Mouse (Mus musculus): ENCODE data around the gene Ap5s1. TPM values are rescaled to one million over a fixed set of nuclear protein-coding genes. Genes with fewer than 3 reads are reported as not detected.
A peak's percentile ranks its signal among the peaks of the same experiment; 100 is the strongest.

The Ap5s1 gene
- polyA plus RNA-seq, 1 experiment from 2014 or later, result 29.1 TPM

- 9% methylated on average over 29 of the region's 29 CpGs for WGBS
- Histone ChIP-seq H3K27me3 (no peaks in the 10 kb centered on the region), H3K4me2 (replicated peaks) (peak within 1 kb of the TSS; percentile 79), H3K4me1 (peaks cover 17% of the 10 kb centered on the region), H3K4me3 (peak within 1 kb of the TSS; percentile 46), H3K27ac (peak within 1 kb of the TSS; percentile 53; the same call in 1 of the 2 replicates), H3K36me3 (no peaks in the 10 kb centered on the region), H3K9me3 (replicated peaks) (no peaks in the 10 kb centered on the region), H3K9ac (peak within 1 kb of the TSS; percentile 57)
- ATAC-seq (ENCODE audit: low FRiP score), result peak; percentile 100
These were observed 26.6 kb downstream of the Ap5s1 start, which contains the start of gene Mavs for GRCm38 (mm10) chr2:131233307-131234126. TSS of gene Mavs (plus strand) at chr2:131234063.

GRCm38 (mm10) chr2:131234127-131234650, 27.3 kb downstream of the Ap5s1 start:
- H3K27me3 ChIP-seq, result no peaks in the 10 kb centered on the region
- H3K4me1 ChIP-seq, result peaks cover 17% of the 10 kb centered on the region
- H3K9ac ChIP-seq, result peak overlapping the region; percentile 57
- WGBS, result 16% methylated on average over 28 of the region's 28 CpGs
- no peaks in the 10 kb centered on the region for H3K36me3 ChIP-seq
- H3K4me3 ChIP-seq, result peak overlapping the region; percentile 46
- H3K27ac ChIP-seq, result no peak overlapping the region
- no peaks in the 10 kb centered on the region for H3K9me3 ChIP-seq (replicated peaks)
- peak; percentile 57 for ATAC-seq (ENCODE audit: low FRiP score)
- H3K4me2 ChIP-seq (replicated peaks), result peak overlapping the region; percentile 79

- no peaks in the 10 kb centered on the region for H3K9me3 ChIP-seq (replicated peaks)
- no peak for ATAC-seq (ENCODE audit: low FRiP score)
- H3K4me3 ChIP-seq, result no peak overlapping the region
- 86% methylated on average over 7 of the region's 7 CpGs for WGBS
- no peak overlapping the region for H3K27ac ChIP-seq
- no peak overlapping the region for H3K9ac ChIP-seq
- peak overlapping the region; percentile 79 for H3K4me2 ChIP-seq (replicated peaks)
- peaks cover 17% of the 10 kb centered on the region for H3K4me1 ChIP-seq
- peaks cover 3% of the 10 kb centered on the region; the same call in 1 of the 2 replicates for H3K36me3 ChIP-seq
- no peaks in the 10 kb centered on the region for H3K27me3 ChIP-seq
These were observed 28.2 kb downstream of the Ap5s1 start for GRCm38 (mm10) chr2:131234970-131235635.

- Histone ChIP-seq H3K9me3 (replicated peaks) (no peaks in the 10 kb centered on the region), H3K4me1 (no peaks in the 10 kb centered on the region), H3K27ac (no peak overlapping the region), H3K9ac (no peak overlapping the region), H3K27me3 (no peaks in the 10 kb centered on the region), H3K36me3 (peaks cover 50% of the 10 kb centered on the region), H3K4me3 (no peak overlapping the region), H3K4me2 (replicated peaks) (no peak overlapping the region)
- no peak for ATAC-seq (ENCODE audit: low FRiP score)
These were observed 35.3 kb downstream of the Ap5s1 start for GRCm38 (mm10) chr2:131242180-131242579.

- Histone ChIP-seq H3K27me3 (no peaks in the 10 kb centered on the region), H3K27ac (no peak overlapping the region), H3K4me1 (no peaks in the 10 kb centered on the region), H3K36me3 (peaks cover 56% of the 10 kb centered on the region), H3K4me3 (no peak overlapping the region), H3K9ac (no peak overlapping the region), H3K9me3 (replicated peaks) (no peaks in the 10 kb centered on the region), H3K4me2 (replicated peaks) (no peak overlapping the region)
- WGBS, result 92% methylated on average over 7 of the region's 7 CpGs
- no peak for ATAC-seq (ENCODE audit: low FRiP score)
These were observed 36.1 kb downstream of the Ap5s1 start for GRCm38 (mm10) chr2:131242929-131243328.

GRCm38 (mm10) chr2:131253681-131254328, 46.9 kb downstream of the Ap5s1 start:
- no peak overlapping the region for H3K4me2 ChIP-seq (replicated peaks)
- 0 out of 2 replicates have a peak, but pooled peaks have one; percentile 54 for ATAC-seq (ENCODE audit: low FRiP score)
- H3K36me3 ChIP-seq, result no peaks in the 10 kb centered on the region

GRCm38 (mm10) chr2:131254329-131254713, 47.4 kb downstream of the Ap5s1 start:
- 87% methylated on average over 2 of the region's 2 CpGs for WGBS
- Histone ChIP-seq H3K27ac (no peak overlapping the region), H3K36me3 (no peaks in the 10 kb centered on the region), H3K4me1 (no peaks in the 10 kb centered on the region), H3K9ac (no peak overlapping the region), H3K27me3 (no peaks in the 10 kb centered on the region), H3K4me2 (replicated peaks) (no peak overlapping the region), H3K4me3 (no peak overlapping the region), H3K9me3 (replicated peaks) (no peaks in the 10 kb centered on the region)
- no peak for ATAC-seq (ENCODE audit: low FRiP score)

More at GRCm38 (mm10) chr2:131253681-131254328, 46.9 kb downstream of the Ap5s1 start:
- no peak overlapping the region for H3K4me3 ChIP-seq
- no peak overlapping the region for H3K27ac ChIP-seq
- no peaks in the 10 kb centered on the region for H3K9me3 ChIP-seq (replicated peaks)
- 28% methylated on average over 7 of the region's 7 CpGs for WGBS
- no peaks in the 10 kb centered on the region for H3K4me1 ChIP-seq
- no peak overlapping the region for H3K9ac ChIP-seq
- no peaks in the 10 kb centered on the region for H3K27me3 ChIP-seq

GRCm38 (mm10) chr2:131255738-131256137, 48.9 kb downstream of the Ap5s1 start:
- H3K27me3 ChIP-seq, result no peaks in the 10 kb centered on the region
- no peaks in the 10 kb centered on the region for H3K36me3 ChIP-seq
- no peaks in the 10 kb centered on the region for H3K9me3 ChIP-seq (replicated peaks)
- H3K27ac ChIP-seq, result no peak overlapping the region
- H3K9ac ChIP-seq, result no peak overlapping the region
- WGBS, result 58% methylated on average over 3 of the region's 3 CpGs
- ATAC-seq (ENCODE audit: low FRiP score), result no peak
- H3K4me1 ChIP-seq, result peaks cover under 1% of the 10 kb centered on the region; the same call in 1 of the 2 replicates
- no peak overlapping the region for H3K4me3 ChIP-seq
- H3K4me2 ChIP-seq (replicated peaks), result no peak overlapping the region

- no peaks in the 10 kb centered on the region for H3K27me3 ChIP-seq
- whole genome bisulfite sequencing, result 80% methylated on average over 8 of the region's 8 CpGs
- no peaks in the 10 kb centered on the region for H3K9me3 ChIP-seq (replicated peaks)
- peaks cover 12% of the 10 kb centered on the region for H3K4me1 ChIP-seq
- H3K27ac ChIP-seq, result no peak overlapping the region
- H3K9ac ChIP-seq, result no peak overlapping the region
- ATAC-seq (ENCODE audit: low FRiP score), result no peak
- H3K4me2 ChIP-seq (replicated peaks), result no peak overlapping the region
- H3K36me3 ChIP-seq, result no peaks in the 10 kb centered on the region
- no peak overlapping the region for H3K4me3 ChIP-seq
These were observed 51.8 kb downstream of the Ap5s1 start for GRCm38 (mm10) chr2:131258693-131259092.

GRCm38 (mm10) chr2:131260544-131261307, 53.8 kb downstream of the Ap5s1 start:
- Histone ChIP-seq H3K4me3 (no peak overlapping the region), H3K9me3 (replicated peaks) (no peaks in the 10 kb centered on the region), H3K27me3 (no peaks in the 10 kb centered on the region), H3K4me2 (replicated peaks) (peak overlapping the region; percentile 65; the same call in 1 of the 2 replicates), H3K27ac (no peak overlapping the region; the same call in 1 of the 2 replicates), H3K36me3 (no peaks in the 10 kb centered on the region), H3K4me1 (peaks cover 28% of the 10 kb centered on the region), H3K9ac (peak overlapping the region; percentile 23; the same call in 1 of the 2 replicates)
- 59% methylated on average over 9 of the region's 9 CpGs for WGBS
- ATAC-seq (ENCODE audit: low FRiP score), result no peak

- WGBS, result 7% methylated on average over 10 of the region's 10 CpGs
- Histone ChIP-seq H3K4me1 (peaks cover 28% of the 10 kb centered on the region), H3K36me3 (no peaks in the 10 kb centered on the region), H3K9ac (peak overlapping the region; percentile 93), H3K9me3 (replicated peaks) (no peaks in the 10 kb centered on the region), H3K4me2 (replicated peaks) (peak overlapping the region; percentile 65), H3K4me3 (peak overlapping the region; percentile 84), H3K27me3 (no peaks in the 10 kb centered on the region), H3K27ac (peak overlapping the region; percentile 99)
- peak; percentile 90 for ATAC-seq (ENCODE audit: low FRiP score)
These were observed 54.8 kb downstream of the Ap5s1 start for GRCm38 (mm10) chr2:131261481-131262212.
